Mouse (Mus musculus): ENCODE results near the gene Elane.

DNA sequence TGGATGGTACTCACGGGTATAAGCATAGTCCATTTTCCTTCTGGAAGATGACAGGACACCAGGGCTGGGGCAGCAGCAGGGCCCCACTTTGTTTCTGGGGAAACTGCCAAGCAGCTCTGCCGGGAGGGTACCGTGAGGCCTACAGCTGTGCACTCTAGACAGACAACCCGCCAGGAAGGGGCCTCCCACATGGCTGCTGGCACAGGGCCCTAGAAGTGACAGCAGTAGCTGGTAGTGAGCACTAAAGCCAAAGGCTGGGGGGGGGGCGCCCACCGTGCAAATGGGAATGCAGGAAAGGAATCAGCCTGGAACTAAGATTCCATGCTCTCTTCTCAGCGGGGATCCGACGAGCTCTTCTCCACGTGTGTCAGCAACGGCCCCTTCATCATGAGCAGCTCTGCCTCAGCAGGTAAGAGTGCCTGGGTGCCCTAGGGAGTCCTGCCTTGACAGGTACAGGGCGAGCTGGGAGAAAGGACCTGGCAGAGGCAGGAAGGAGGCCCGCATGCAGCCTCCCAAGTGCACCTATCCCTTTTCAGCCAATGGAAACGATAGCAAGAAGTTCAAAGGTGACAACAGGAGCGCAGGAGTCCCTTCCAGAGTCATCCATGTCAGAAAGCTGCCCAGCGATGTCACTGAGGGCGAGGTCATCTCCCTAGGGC lies 27.5 kb upstream of the Elane start:
- TF ChIP-seq CTCF (conservative IDR thresholded peaks at IDR 0.05; ENCODE audit: insufficient read depth, insufficient read length, low read depth, low read length) (no peak), POLR2A (IDR thresholded peaks at IDR 0.05; ENCODE audit: low read depth, low read length) (no peak)

Measured in kidney, adult 2 months (tissue).